Mouse (Mus musculus) stomach, postnatal 0 days (tissue): ENCODE data around the gene Fdxr.

Experiments
- CTCF ChIP-seq: IDR thresholded peaks from 2 replicates; pipeline ENCODE4 v1.5.1; 2016; ENCODE audit warnings: antibody characterized with exemption, low read depth, mild to moderate bottlenecking, moderate library complexity
- EP300 ChIP-seq: optimal IDR thresholded peaks from 2 replicates; pipeline ENCODE3; 2016; ENCODE audit warnings: antibody characterized with exemption

DNA sequence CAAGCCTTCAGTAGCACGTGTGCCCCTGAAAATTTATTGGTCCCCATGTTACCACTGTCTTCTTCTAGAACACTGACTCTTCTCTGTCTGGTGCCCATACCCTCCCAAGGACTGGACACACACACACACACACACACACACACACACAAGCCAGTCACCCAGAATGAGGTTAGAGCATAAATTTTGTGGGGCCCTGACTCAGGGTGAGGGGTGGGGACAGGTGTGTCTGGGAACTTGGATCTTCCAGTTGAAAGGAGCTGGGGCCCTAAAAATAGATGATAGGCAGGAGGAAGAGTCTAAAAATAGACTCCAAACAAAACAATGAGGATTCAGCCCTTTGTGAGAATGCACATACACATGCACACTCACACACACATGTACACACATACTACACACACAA, 31.9 kb upstream of the Fdxr start:
- TF ChIP-seq CTCF (no peak), EP300 (no peak)
